Mouse (Mus musculus): Measurements from ENCODE around the gene Prelid3b. TPM values are rescaled to one million over a fixed set of nuclear protein-coding genes. Genes with fewer than 3 reads are reported as not detected.
A peak's percentile ranks its signal among the peaks of the same experiment; 100 is the strongest.

Prelid3b gene
- polyA plus RNA-seq, 1 experiment from 2014 or later, result 110 TPM

DNA sequence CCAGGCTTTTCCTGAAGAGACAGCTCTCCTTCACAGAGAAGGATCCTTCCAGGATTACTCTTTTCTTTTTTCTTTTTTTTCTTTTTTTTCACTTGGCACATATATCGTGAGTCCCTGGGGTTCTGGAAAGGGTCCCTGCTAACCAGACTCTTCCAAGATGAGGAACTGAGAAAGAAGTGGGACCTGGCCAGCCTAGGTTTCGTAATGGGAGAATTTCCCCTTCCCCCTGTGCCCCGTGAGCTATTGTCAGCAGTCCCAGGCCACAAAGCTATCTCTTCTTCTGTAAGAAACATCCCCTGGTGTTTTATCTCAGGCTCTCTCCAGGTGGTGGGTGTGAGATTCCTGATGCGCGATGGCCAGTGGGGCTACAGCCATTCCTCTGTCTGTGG lies 33.4 kb downstream of the Prelid3b start:
- WGBS, result 39% methylated on average over 5 of the region's 5 CpGs
- Histone ChIP-seq H3K4me1 (ENCODE audit: control insufficient read depth, insufficient read depth, low read length) (peaks cover 18% of the 10 kb centered on the region), H3K9ac (replicated peaks; ENCODE audit: low read length) (no peak overlapping the region)

DNA sequence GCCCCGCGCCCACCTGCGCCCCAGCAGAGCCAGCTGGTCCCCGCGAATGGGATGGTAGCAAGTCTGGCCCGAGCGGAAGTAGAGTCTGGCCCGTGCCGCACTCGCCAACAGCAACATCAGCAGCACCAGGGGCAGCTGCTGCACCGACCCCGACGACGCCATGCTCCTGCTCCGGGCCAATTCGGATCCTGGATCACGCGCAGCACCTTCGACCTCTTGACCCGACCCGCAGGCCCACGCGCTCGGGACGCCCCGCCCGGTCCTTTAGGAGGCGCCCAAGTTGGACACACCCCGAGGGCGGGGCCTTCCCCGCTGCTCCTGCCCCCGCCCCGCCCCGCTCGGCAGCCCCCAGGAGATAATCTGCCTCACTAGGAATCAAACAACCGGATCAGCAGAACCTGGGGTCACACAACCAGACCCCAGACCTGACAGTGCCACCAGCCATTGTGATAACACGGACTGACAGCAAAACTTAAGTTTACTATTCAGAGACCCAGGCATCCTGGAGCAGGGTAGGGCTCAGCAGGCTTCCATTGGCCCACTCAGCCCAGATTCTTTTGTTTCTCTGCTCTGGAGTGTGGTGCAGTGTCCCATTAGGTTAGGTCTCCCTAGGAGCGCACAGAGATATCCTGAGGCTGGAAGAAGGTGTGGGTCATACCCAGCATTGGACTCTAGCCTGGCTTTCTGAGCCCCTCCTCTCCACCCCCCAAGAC lies 34.0 kb downstream of the Prelid3b start, which contains the start of gene Ctsz:
Gene Ctsz, minus strand, starts transcription at position 303 of the 713 bp plus-strand sequence.
- H3K9ac ChIP-seq (replicated peaks; ENCODE audit: low read length), result peak within 1 kb of the TSS; percentile 56
- no peaks in the 10 kb centered on the region for H3K27me3 ChIP-seq (ENCODE audit: control insufficient read depth, insufficient read depth, low read length)
- WGBS, result 1% methylated on average over 38 of the region's 38 CpGs
- H3K27ac ChIP-seq (replicated peaks; ENCODE audit: low read depth, low read length), result no peak within 1 kb of the TSS
- peak within 1 kb of the TSS; percentile 48 for H3K4me3 ChIP-seq (replicated peaks; ENCODE audit: low read depth, low read length)
- peak; percentile 66 for DNase-seq
- H3K4me1 ChIP-seq (ENCODE audit: control insufficient read depth, insufficient read depth, low read length), result peaks cover 18% of the 10 kb centered on the region
- peak; percentile 70 for ATAC-seq (ENCODE audit: low FRiP score, low TSS enrichment)
- no peaks in the 10 kb centered on the region for H3K36me3 ChIP-seq (ENCODE audit: control insufficient read depth, insufficient read depth, low read length)
- peak within 1 kb of the TSS; percentile 77 for H3K4me2 ChIP-seq (ENCODE audit: low read length)
- H3K9me3 ChIP-seq (ENCODE audit: control insufficient read depth, low read length), result no peaks in the 10 kb centered on the region

More for the DNA sequence above, 33.4 kb downstream of the Prelid3b start:
- H3K4me3 ChIP-seq (replicated peaks; ENCODE audit: low read depth, low read length), result no peak overlapping the region
- H3K36me3 ChIP-seq (ENCODE audit: control insufficient read depth, insufficient read depth, low read length), result no peaks in the 10 kb centered on the region
- H3K27ac ChIP-seq (replicated peaks; ENCODE audit: low read depth, low read length), result no peak overlapping the region
- no peak for ATAC-seq (ENCODE audit: low FRiP score, low TSS enrichment)
- no peak for DNase-seq
- H3K9me3 ChIP-seq (ENCODE audit: control insufficient read depth, low read length), result no peaks in the 10 kb centered on the region
- peak overlapping the region; percentile 77 for H3K4me2 ChIP-seq (ENCODE audit: low read length)
- no peaks in the 10 kb centered on the region for H3K27me3 ChIP-seq (ENCODE audit: control insufficient read depth, insufficient read depth, low read length)

DNA sequence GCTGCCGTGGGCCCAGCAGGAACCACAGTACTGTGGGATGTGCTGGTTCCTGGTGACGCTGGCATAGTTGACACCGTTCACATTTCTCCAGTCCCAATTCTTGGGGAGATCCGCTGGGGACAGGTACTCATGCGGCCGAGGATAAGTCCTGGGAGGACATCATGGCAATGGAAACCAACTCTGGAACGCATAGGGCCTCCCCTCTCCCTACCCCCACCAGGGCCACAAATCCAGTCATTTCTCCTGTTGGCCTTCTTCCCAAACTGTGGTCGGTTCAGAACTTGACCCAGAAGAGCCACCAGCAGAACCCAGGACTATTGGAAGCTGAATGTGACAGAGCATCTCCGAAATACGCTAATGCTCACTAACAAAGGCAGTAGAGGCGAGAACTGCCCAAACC lies 34.7 kb downstream of the Prelid3b start:
- Histone ChIP-seq H3K4me2 (ENCODE audit: low read length) (peak overlapping the region; percentile 77), H3K4me3 (replicated peaks; ENCODE audit: low read depth, low read length) (peak overlapping the region; percentile 48), H3K4me1 (ENCODE audit: control insufficient read depth, insufficient read depth, low read length) (peaks cover 18% of the 10 kb centered on the region), H3K9me3 (ENCODE audit: control insufficient read depth, low read length) (no peaks in the 10 kb centered on the region), H3K27me3 (ENCODE audit: control insufficient read depth, insufficient read depth, low read length) (no peaks in the 10 kb centered on the region), H3K36me3 (ENCODE audit: control insufficient read depth, insufficient read depth, low read length) (no peaks in the 10 kb centered on the region), H3K9ac (replicated peaks; ENCODE audit: low read length) (peak overlapping the region; percentile 56), H3K27ac (replicated peaks; ENCODE audit: low read depth, low read length) (no peak overlapping the region)
- ATAC-seq (ENCODE audit: low FRiP score, low TSS enrichment) (no peak), DNase-seq (peak; percentile 18)
- WGBS, result 63% methylated on average over 11 of the region's 11 CpGs

DNA sequence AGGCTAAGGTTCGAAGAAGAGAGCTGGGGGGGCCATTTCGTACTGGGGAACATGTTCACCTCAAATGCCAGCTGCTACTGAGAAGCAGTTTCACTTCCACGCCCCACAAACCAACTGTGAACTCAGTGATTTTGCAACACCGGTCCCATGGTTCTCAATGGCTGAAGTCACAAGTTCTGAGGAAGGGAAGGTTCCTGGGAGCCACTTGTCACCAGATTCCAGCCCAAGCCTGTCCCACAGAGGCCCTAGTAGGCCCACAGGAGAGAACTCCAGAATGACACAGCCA lies 35.2 kb downstream of the Prelid3b start:
- Histone ChIP-seq H3K9ac (replicated peaks; ENCODE audit: low read length) (no peak overlapping the region), H3K36me3 (ENCODE audit: control insufficient read depth, insufficient read depth, low read length) (no peaks in the 10 kb centered on the region), H3K4me3 (replicated peaks; ENCODE audit: low read depth, low read length) (no peak overlapping the region), H3K9me3 (ENCODE audit: control insufficient read depth, low read length) (no peaks in the 10 kb centered on the region), H3K27me3 (ENCODE audit: control insufficient read depth, insufficient read depth, low read length) (no peaks in the 10 kb centered on the region), H3K4me2 (ENCODE audit: low read length) (peak overlapping the region; percentile 77; the same call in 1 of the 2 replicates), H3K4me1 (ENCODE audit: control insufficient read depth, insufficient read depth, low read length) (peaks cover 18% of the 10 kb centered on the region), H3K27ac (replicated peaks; ENCODE audit: low read depth, low read length) (no peak overlapping the region)
- WGBS, result 97% methylated on average over 4 of the region's 4 CpGs
- DNase-seq, result no peak
- no peak for ATAC-seq (ENCODE audit: low FRiP score, low TSS enrichment)

DNA sequence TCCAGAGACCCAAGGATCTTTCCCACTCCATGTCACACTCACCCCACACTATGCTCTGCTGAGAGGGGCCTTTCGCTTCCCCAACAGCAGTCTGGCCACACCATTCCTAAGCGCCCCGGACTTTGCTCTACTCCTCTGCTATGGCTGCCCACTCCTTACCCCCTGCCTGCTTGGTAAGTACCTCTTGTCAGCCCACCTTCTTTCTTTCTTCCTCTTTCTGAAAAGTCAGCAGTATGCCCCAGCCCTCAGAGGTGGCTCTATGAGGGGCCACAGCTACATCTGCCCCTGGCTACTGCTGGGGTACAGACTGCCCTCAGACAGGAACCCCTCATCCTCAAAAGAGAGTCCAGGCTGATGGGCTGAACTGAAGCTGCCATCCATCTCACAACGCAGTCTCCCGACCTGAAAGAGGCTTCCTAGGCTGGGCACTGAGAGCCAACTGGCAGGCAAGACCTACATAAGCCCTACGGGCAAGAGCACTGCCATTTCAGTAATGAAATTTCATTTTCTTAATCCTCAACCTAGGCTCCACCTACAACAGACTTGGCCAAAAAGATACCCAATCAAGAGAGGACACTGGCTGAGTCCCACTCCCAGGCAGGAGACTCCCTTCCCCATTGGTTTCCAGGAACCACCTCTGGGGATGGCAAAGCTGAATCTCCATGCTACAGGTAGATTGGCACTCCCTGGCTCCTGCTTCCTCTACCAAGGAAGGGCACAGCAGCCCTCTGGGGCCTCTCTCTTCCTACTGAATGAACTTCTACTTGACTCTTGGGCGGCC lies 35.8 kb downstream of the Prelid3b start:
- no peaks in the 10 kb centered on the region for H3K9me3 ChIP-seq (ENCODE audit: control insufficient read depth, low read length)
- ATAC-seq (ENCODE audit: low FRiP score, low TSS enrichment) (no peak), DNase-seq (no peak)
- H3K9ac ChIP-seq (replicated peaks; ENCODE audit: low read length), result no peak overlapping the region
- H3K27ac ChIP-seq (replicated peaks; ENCODE audit: low read depth, low read length), result no peak overlapping the region
- no peak overlapping the region for H3K4me3 ChIP-seq (replicated peaks; ENCODE audit: low read depth, low read length)
- no peak overlapping the region for H3K4me2 ChIP-seq (ENCODE audit: low read length)
- peaks cover 18% of the 10 kb centered on the region for H3K4me1 ChIP-seq (ENCODE audit: control insufficient read depth, insufficient read depth, low read length)
- H3K27me3 ChIP-seq (ENCODE audit: control insufficient read depth, insufficient read depth, low read length), result no peaks in the 10 kb centered on the region
- no peaks in the 10 kb centered on the region for H3K36me3 ChIP-seq (ENCODE audit: control insufficient read depth, insufficient read depth, low read length)
- WGBS, result 94% methylated on average over 7 of the region's 7 CpGs

DNA sequence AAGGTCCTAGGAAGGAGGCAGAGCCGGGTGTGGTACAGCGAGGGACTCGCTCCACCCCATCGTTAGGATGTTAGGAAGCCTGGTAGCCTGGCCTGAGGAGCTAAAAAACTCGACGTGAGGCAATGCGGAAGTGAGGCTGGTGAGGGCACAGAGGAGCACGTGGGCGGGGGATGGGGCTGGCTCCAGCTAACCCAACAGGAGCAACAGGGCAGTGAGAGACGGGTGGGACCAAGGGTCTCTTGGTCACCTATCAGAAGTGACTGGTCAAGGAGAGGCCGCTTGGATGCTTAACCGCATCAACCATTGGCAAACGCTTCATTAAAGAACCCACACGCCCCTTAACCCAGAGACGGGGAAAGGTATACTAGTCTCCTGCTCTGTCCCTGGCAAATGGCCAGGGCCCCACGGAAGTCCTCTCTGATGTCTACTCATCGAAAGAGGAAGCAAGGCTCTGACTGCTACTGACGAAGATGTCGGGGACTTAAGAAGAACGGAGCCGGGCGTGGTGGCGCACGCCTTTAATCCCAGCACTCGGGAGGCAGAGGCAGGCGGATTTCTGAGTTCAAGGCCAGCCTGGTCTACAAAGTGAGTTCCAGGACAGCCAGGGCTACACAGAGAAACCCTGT lies 36.7 kb downstream of the Prelid3b start:
- H3K9me3 ChIP-seq (ENCODE audit: control insufficient read depth, low read length), result no peaks in the 10 kb centered on the region
- no peak overlapping the region for H3K27ac ChIP-seq (replicated peaks; ENCODE audit: low read depth, low read length)
- no peak overlapping the region for H3K4me3 ChIP-seq (replicated peaks; ENCODE audit: low read depth, low read length)
- H3K4me2 ChIP-seq (ENCODE audit: low read length), result no peak overlapping the region
- DNase-seq (no peak), ATAC-seq (ENCODE audit: low FRiP score, low TSS enrichment) (no peak)
- no peaks in the 10 kb centered on the region for H3K27me3 ChIP-seq (ENCODE audit: control insufficient read depth, insufficient read depth, low read length)
- 94% methylated on average over 26 of the region's 26 CpGs for WGBS
- H3K4me1 ChIP-seq (ENCODE audit: control insufficient read depth, insufficient read depth, low read length), result peaks cover 18% of the 10 kb centered on the region
- no peak overlapping the region for H3K9ac ChIP-seq (replicated peaks; ENCODE audit: low read length)
- H3K36me3 ChIP-seq (ENCODE audit: control insufficient read depth, insufficient read depth, low read length), result no peaks in the 10 kb centered on the region

DNA sequence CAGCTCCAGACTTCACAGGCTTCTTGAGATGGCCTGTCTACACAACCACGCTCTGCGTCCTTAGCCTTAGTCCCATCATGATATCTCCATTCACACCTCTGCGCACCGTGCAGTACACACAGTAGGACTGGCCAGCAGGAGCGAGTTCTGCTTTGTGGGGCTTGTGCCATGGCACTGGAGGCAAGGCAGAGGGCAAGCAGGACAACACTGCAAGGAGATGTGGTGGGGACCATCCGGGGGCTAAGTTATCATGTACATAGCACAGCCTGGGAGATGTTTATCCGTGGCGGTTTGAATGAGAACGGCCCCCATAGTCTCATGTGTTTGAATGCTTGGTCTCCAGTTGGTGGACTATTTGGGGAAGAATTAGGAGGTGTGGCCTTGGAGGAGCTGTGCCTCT lies 37.9 kb downstream of the Prelid3b start:
- H3K9me3 ChIP-seq (ENCODE audit: control insufficient read depth, low read length), result no peaks in the 10 kb centered on the region
- no peak for DNase-seq
- no peak overlapping the region for H3K4me2 ChIP-seq (ENCODE audit: low read length)
- no peaks in the 10 kb centered on the region for H3K36me3 ChIP-seq (ENCODE audit: control insufficient read depth, insufficient read depth, low read length)
- H3K27ac ChIP-seq (replicated peaks; ENCODE audit: low read depth, low read length), result no peak overlapping the region
- H3K4me3 ChIP-seq (replicated peaks; ENCODE audit: low read depth, low read length), result no peak overlapping the region
- no peak for ATAC-seq (ENCODE audit: low FRiP score, low TSS enrichment)
- H3K4me1 ChIP-seq (ENCODE audit: control insufficient read depth, insufficient read depth, low read length), result peaks cover 18% of the 10 kb centered on the region
- 96% methylated on average over 9 of the region's 9 CpGs for WGBS
- no peaks in the 10 kb centered on the region for H3K27me3 ChIP-seq (ENCODE audit: control insufficient read depth, insufficient read depth, low read length)
- H3K9ac ChIP-seq (replicated peaks; ENCODE audit: low read length), result no peak overlapping the region

DNA sequence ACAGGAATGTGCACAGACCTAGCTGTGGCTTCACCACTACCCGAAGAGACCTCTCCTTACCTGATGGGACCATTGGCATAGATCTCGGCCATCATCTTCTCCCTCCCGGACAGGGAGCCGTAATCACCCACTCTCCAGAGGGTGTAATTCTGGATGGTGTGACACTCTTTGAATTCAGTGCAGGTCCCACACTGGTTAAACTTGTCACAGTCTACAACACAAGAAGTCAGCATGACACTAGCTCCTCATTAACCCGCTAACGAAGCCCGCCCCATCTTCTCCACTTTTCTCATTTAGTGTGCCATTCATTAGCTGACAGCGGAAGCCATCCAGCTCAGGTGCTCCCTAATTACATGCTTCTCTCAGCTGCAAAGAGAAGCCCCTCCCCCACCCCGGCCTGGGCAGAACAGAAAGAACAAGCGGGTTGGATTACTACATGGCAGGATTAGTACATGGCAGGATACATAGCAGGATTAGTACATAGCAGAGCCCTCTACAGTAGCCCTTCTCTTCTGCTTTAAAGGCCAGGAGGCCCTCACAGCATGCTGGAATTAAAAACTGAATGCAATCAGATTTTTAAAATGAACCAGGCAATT lies 43.8 kb downstream of the Prelid3b start:
- 80% methylated on average over 10 of the region's 10 CpGs for WGBS
- Histone ChIP-seq H3K4me2 (ENCODE audit: low read length) (no peak overlapping the region), H3K4me3 (replicated peaks; ENCODE audit: low read depth, low read length) (no peak overlapping the region), H3K36me3 (ENCODE audit: control insufficient read depth, insufficient read depth, low read length) (peaks cover 49% of the 10 kb centered on the region), H3K9me3 (ENCODE audit: control insufficient read depth, low read length) (no peaks in the 10 kb centered on the region), H3K9ac (replicated peaks; ENCODE audit: low read length) (no peak overlapping the region), H3K27me3 (ENCODE audit: control insufficient read depth, insufficient read depth, low read length) (no peaks in the 10 kb centered on the region), H3K27ac (replicated peaks; ENCODE audit: low read depth, low read length) (0 out of 2 replicates have a peak overlapping the region, but pooled peaks have one; percentile 5), H3K4me1 (ENCODE audit: control insufficient read depth, insufficient read depth, low read length) (0 out of 2 replicates have a peak, but pooled peaks cover 4% of the 10 kb centered on the region)
- ATAC-seq (ENCODE audit: low FRiP score, low TSS enrichment) (no peak), DNase-seq (peak; percentile 41)

All from midbrain, embryonic 14.5 days (tissue).